Mouse (Mus musculus) layer of hippocampus, adult 18-20 months (tissue): ENCODE measurements around the gene Myo15. TPM values are rescaled to one million over a fixed set of nuclear protein-coding genes. Genes with fewer than 3 reads are reported as not detected.
A peak's percentile ranks its signal among the peaks of the same experiment; 100 is the strongest.
"Not testable (repeated sequence)": the region's sequence is repeated elsewhere in the genome, so short reads cannot be mapped to it uniquely, and the experiment has no call there.

ENCODE experiments used
- DNase-seq, 2 experiments: peaks; one replicate each; pipeline ENCODE4 v3.0.0; 2022; ENCODE audit warnings: low spot score in 2 of 2
- total RNA-seq, 2 experiments: library from RNA; stranded (reverse); gene quantifications; 2 replicates each; pipeline ENCODE4 v1.2.3; 2021

Gene Myo15
- total RNA-seq, 2 experiments from 2014 or later = 0.12 to 0.18 TPM

DNA sequence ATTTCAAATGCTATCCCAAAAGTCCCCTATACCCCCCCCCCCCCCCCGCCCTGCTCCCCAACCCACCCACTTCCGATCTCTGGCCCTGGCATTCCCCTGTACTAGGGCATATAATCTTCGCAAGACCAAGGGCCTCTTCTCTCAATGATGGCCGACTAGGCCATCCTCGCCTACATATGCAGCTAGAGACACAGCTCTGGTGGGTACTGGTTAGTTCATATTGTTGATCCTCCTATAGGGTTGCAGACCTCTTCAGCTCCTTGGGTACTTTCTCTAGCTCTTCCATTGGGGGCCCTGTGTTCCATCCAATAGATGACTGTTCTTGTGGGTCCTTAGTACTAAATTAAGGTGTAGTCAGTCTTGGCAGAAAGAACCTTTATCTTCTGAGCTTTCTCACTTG, 74.1 kb downstream of the Myo15 start:
- not testable (repeated sequence) for DNase-seq

- DNase-seq = no peak
These were observed 76.3 kb downstream of the Myo15 start for GRCm38 (mm10) chr11:60545433-60545832.

- no peak for DNase-seq
These were observed 79.0 kb downstream of the Myo15 start for GRCm38 (mm10) chr11:60548112-60548511.

- no peak for DNase-seq
These were observed 84.0 kb downstream of the Myo15 start for GRCm38 (mm10) chr11:60553091-60553490.

GRCm38 (mm10) chr11:60557675-60558074, 88.5 kb downstream of the Myo15 start:
- DNase-seq = no peak

- peak; percentile 40 to 82 for DNase-seq
These were observed 90.2 kb downstream of the Myo15 start for GRCm38 (mm10) chr11:60559342-60559741.

DNA sequence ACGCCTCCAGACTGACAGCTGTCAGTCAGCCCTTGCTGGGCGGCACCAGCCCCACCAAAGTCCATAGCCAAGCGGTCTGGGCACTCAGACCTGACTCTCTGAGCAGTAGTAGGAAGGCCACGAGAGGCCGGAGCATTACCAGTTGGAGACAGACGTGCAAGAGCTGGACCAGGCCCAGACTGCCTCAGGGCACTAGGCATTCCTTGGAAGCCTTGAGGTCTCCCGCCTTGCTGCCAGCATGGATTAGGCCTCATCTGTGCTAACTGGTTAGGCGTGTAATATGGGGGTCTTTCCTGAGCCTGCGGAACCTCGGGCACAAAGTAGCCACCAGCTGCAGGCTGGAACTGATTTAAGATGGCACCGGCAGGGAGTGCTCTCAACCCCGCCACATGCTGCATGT, 104.9 kb downstream of the Myo15 start:
- not testable (repeated sequence) for DNase-seq

Other genes with a start within 250 kb of the Myo15 start
- 10 to 100 TPM; 73.9 to 80.4 TPM for gene Srebf1, start 246.8 kb upstream of the Myo15 start, total RNA-seq
- gene Tom1l2, start 116.4 kb upstream of the Myo15 start, total RNA-seq = 100 to 1,000 TPM; 191 to 195 TPM
- gene Drc3, start 116.0 kb upstream of the Myo15 start, total RNA-seq = 1 to 10 TPM; 7.3 to 7.9 TPM
- 10 to 100 TPM; 50.2 to 54.0 TPM for gene Gid4, start 52.2 kb upstream of the Myo15 start, total RNA-seq
- gene Atpaf2, start 50.9 kb upstream of the Myo15 start, total RNA-seq = 10 to 100 TPM; 22.3 to 24.7 TPM
- 10 to 100 TPM; 68.7 to 74.0 TPM for gene Drg2, start 14.7 kb upstream of the Myo15 start, total RNA-seq
- gene Alkbh5, start 67.0 kb downstream of the Myo15 start, total RNA-seq = 10 to 100 TPM; 62.2 to 63.2 TPM
- 10 to 100 TPM; 39.2 to 41.1 TPM for gene Llgl1, start 230.4 kb downstream of the Myo15 start, total RNA-seq